Mouse (Mus musculus): ENCODE results near the gene Cnn2.
"Not testable (repeated sequence)": the region's sequence is repeated elsewhere in the genome, so short reads cannot be mapped to it uniquely, and the experiment has no call there.

The Cnn2 gene

GRCm38 (mm10) chr10:80039559-80039979 is 51.2 kb downstream of the Cnn2 start, which contains the start of gene Polr2e:
TSS of gene Polr2e (minus strand) at chr10:80039795.
- DNase-seq (ENCODE audit: low read depth, low spot score): peak; percentile 99

- not testable (repeated sequence) for DNase-seq (ENCODE audit: low read depth, low spot score)
These were observed 53.2 kb downstream of the Cnn2 start for GRCm38 (mm10) chr10:80041409-80042060.

GRCm38 (mm10) chr10:80044087-80044486 is 55.7 kb downstream of the Cnn2 start:
- DNase-seq (ENCODE audit: low read depth, low spot score): no peak

DNA sequence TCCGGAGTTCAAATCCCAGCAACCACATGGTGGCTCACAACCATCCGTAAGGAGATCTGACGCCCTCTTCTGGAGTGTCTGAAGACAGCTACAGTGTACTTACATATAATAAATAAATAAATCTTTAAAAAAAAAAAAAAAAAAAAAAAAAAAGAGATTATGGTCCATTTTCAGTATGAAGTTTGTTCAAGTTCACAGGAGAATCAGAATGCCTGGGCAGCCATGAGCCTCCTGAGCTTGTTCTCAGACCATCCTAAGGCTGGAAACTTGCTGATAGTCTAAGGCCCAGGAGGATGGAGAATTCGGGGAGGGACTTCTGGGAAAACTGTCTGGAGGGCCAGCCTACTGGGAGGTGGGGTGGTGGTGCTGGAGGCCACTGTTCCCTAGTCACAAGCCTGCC is 57.0 kb downstream of the Cnn2 start:
- not testable (repeated sequence) for DNase-seq (ENCODE audit: low read depth, low spot score)

Data from ZHBTc4 (cell line).